Mouse (Mus musculus): ENCODE data around the gene Ppfibp1. TPM values are rescaled to one million over a fixed set of nuclear protein-coding genes. Genes with fewer than 3 reads are reported as not detected.
A peak's percentile ranks its signal among the peaks of the same experiment; 100 is the strongest.

The Ppfibp1 gene
- polyA plus RNA-seq, 1 experiment from 2014 or later = 9.7 TPM

DNA sequence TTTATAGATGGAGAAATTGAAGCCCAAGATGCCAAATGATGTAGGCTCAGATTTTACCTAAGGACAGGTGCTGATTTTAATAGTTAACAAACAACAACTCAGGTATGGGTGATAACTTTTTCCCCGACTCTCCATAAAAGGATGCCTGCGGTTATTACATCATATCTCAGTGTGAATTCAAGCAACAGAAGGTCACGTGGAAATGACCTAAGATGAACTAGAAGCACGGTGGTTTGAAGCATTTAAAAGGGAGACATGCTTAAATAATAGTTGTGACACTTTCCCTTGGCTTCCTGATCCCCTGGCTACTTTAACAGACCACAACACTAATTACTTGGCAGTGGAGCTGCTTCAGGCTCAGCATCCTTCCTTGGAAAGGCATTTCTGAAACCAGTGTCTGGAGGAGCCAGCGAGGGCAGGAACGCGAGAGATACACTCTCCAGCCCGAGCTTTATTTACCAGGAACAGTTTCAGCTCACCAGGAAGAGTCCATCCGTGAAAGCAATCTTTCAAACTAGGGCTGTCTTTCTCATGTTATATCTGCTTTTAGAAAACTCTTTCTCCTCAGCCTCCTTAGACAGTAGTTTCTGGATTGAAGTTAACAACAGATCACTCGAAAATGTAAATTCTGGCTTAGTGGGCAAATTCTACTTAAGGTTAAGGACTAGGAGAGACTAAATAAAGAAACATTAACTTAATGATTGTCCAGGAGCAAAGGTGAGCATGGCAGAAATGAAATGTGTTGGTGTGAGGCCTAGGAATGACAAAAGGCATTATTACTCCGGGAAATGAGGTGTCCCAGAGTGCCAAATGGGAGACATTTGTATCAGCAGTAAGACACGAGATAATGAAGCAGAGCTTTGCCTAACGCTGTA, 6.2 kb upstream of the Ppfibp1 start:
- 51% methylated on average over 13 of the region's 13 CpGs for WGBS (ENCODE audit: insufficient replicate concordance)
- Histone ChIP-seq H3K27ac (replicated peaks) (no peak overlapping the region), H3K9me3 (replicated peaks) (no peaks in the 10 kb centered on the region), H3K27me3 (no peaks in the 10 kb centered on the region), H3K4me1 (replicated peaks) (peaks cover under 1% of the 10 kb centered on the region; the same call in 1 of the 2 replicates), H3K4me2 (no peak overlapping the region), H3K36me3 (replicated peaks) (no peaks in the 10 kb centered on the region), H3K9ac (no peak overlapping the region), H3K4me3 (replicated peaks) (no peak overlapping the region)
- ATAC-seq (ENCODE audit: insufficient read depth) = no peak

DNA sequence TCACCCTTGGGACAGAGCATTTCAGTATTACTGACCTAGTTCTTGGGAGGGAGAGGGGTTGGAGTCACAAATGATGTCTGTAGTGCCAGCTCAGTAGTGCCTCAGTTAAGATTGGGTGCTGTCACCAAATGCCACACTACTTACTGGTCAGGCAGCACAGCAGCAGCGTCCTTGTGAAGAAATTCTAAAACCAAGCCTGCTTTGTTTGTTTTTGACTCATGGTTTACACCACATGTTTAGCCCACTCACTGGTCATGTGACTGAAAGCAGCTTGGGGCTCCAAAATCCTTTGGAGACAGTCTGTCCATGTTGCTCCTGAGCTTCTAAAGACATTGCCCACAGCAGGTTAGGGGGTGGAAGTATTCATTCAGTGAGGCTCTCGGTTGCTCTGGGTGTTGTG, 4.9 kb upstream of the Ppfibp1 start:
- Histone ChIP-seq H3K27ac (replicated peaks) (no peak overlapping the region), H3K4me1 (replicated peaks) (peaks cover 11% of the 10 kb centered on the region), H3K27me3 (no peaks in the 10 kb centered on the region), H3K4me2 (no peak overlapping the region), H3K9ac (no peak overlapping the region), H3K4me3 (replicated peaks) (no peak overlapping the region), H3K9me3 (replicated peaks) (no peaks in the 10 kb centered on the region), H3K36me3 (replicated peaks) (no peaks in the 10 kb centered on the region)
- ATAC-seq (ENCODE audit: insufficient read depth) = no peak
- WGBS (ENCODE audit: insufficient replicate concordance) = 56% methylated on average over 2 of the region's 2 CpGs

DNA sequence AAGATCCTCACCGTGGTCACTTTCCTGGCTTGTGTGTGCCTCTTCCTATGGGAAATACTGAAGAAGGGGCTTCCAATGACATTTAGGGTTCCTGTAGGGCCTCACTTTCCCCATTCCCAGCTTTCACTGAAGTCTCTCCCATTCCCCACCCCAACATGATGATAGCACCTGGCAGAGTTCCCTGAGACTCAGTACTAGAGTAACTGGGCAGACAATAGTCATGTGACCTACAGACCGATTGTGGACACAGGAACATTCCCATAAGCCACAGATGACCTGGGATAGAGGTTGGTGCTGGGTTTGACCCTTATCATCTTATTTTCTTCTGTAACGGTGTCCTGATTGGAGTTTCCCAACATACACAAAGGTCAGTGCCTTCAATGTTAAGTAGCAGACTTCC, 4.1 kb upstream of the Ppfibp1 start:
- no peak overlapping the region for H3K4me2 ChIP-seq
- no peak overlapping the region for H3K9ac ChIP-seq
- H3K36me3 ChIP-seq (replicated peaks) = no peaks in the 10 kb centered on the region
- 60% methylated on average over 3 of the region's 3 CpGs for WGBS (ENCODE audit: insufficient replicate concordance)
- no peak overlapping the region for H3K27ac ChIP-seq (replicated peaks)
- H3K4me3 ChIP-seq (replicated peaks) = no peak overlapping the region
- H3K4me1 ChIP-seq (replicated peaks) = peaks cover 18% of the 10 kb centered on the region
- no peak for ATAC-seq (ENCODE audit: insufficient read depth)
- H3K9me3 ChIP-seq (replicated peaks) = no peaks in the 10 kb centered on the region
- peaks cover 3% of the 10 kb centered on the region; the same call in 1 of the 2 replicates for H3K27me3 ChIP-seq

DNA sequence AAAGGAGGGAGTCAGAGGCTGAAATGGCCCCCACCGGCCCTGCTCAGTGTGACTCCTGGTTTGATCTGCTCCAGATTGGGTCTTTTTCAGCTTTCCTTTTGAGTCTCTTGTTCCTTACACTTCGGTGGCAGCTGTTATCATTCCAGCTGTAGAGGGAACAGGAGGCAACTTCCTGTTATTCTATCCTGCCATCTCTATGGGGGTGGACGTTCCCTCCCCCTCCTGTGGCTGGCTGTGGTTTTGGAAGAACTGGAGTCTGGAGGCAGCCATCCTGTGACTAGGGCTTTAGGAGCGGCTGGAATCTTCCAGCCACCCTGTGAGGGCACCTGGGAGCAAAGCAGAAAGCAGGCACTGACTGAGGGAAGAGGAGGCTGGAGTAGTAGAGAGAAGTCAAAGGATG, 3.4 kb upstream of the Ppfibp1 start:
- ATAC-seq (ENCODE audit: insufficient read depth) = no peak
- Histone ChIP-seq H3K27me3 (peaks cover 6% of the 10 kb centered on the region; the same call in 1 of the 2 replicates), H3K4me1 (replicated peaks) (peaks cover 20% of the 10 kb centered on the region), H3K9ac (no peak overlapping the region), H3K4me2 (no peak overlapping the region), H3K9me3 (replicated peaks) (no peaks in the 10 kb centered on the region), H3K4me3 (replicated peaks) (no peak overlapping the region), H3K36me3 (replicated peaks) (no peaks in the 10 kb centered on the region), H3K27ac (replicated peaks) (no peak overlapping the region)
- WGBS (ENCODE audit: insufficient replicate concordance) = 25% methylated on average over 4 of the region's 4 CpGs

DNA sequence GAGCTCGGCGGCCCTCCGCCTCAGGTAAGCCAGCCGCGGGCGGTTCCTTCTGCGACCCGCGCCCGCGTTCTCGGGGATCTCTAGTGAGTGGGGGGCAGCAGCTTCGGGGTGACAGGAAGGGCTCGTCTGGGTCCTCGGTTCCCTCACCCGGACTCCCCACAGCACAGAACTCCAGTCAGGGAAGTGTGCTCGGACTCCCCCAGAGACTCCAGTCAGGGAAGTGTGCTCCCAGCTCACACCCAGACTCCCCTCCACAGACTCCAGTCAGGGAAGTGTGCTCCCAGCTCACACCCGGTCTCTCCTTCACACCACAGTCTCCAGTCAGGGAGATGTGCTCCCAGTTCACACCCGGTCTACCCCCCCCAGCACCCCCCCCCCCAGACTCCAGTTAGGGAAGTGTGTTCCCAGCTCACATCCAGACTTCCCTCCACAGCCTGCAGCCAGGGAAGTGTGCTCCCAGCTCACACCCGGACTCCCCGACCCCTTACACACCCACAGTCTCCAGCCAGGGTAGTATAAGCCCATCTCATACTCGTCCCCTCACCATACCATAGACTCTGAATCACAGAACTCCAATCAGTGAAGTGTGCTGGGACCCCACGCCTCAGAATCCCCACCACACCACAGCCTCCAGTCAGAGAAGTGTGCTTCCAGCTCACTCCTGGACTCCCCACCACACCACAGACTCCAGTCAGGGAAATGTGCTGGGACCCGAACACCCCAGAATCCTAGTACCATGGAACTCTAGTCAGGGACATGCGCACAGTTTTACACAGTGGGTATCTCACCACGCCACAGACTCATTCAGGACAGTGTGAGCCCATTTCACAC, 588 bp downstream of the Ppfibp1 start:
- ATAC-seq (ENCODE audit: insufficient read depth) = peak; percentile 50
- no peaks in the 10 kb centered on the region for H3K36me3 ChIP-seq (replicated peaks)
- H3K4me2 ChIP-seq = peak overlapping the region; percentile 94
- peak overlapping the region; percentile 68 for H3K27ac ChIP-seq (replicated peaks)
- H3K9ac ChIP-seq = peak overlapping the region; percentile 68
- H3K4me3 ChIP-seq (replicated peaks) = peak overlapping the region; percentile 82
- H3K9me3 ChIP-seq (replicated peaks) = no peaks in the 10 kb centered on the region
- peaks cover 20% of the 10 kb centered on the region for H3K4me1 ChIP-seq (replicated peaks)
- 10% methylated on average over 26 of the region's 26 CpGs for WGBS (ENCODE audit: insufficient replicate concordance)
- peaks cover 6% of the 10 kb centered on the region; the same call in 1 of the 2 replicates for H3K27me3 ChIP-seq

DNA sequence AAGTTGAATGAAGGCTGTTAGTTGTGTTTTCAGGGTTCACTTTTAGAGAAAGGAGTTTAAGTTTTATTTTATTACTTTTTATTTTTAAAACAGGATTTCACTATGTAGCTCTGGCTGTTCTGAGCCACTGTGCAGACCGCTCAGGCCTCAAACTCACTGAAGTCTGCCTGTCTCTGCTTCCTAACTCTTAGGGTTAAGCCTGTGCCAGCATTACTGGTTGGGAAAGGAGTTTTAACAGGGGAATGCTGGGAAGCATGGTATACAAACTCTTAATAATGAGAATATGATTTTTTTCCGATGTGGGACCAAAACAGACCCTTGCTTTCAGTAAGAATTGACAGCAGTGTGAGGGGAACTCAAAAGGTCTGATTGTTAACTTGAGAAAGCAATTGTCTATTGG, 1.9 kb downstream of the Ppfibp1 start:
- WGBS (ENCODE audit: insufficient replicate concordance) = 63% methylated on average over 2 of the region's 2 CpGs

DNA sequence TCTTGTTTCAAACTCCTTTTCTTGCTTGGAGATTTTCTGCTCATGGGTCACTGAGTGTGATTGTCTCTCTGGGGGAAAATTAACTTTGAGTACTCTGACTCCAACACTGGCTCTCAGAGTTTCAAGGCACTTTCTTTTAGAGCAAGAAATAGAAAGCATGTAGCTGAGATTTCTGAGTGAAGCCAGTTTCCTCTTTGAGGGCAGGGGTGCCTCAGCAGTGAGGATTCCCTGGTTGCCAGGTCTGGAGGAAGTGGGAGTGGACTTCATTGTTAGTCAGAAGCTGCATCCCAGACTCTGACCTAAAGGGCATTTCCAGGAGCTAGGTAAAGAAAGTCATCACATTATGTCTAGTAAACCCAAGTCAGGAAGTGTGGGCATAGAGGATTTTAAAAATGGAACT, 2.3 kb downstream of the Ppfibp1 start:
- no peaks in the 10 kb centered on the region for H3K9me3 ChIP-seq (replicated peaks)
- H3K4me1 ChIP-seq (replicated peaks) = peaks cover 20% of the 10 kb centered on the region
- ATAC-seq (ENCODE audit: insufficient read depth) = no peak
- H3K4me3 ChIP-seq (replicated peaks) = no peak overlapping the region
- no peaks in the 10 kb centered on the region for H3K36me3 ChIP-seq (replicated peaks)
- H3K27me3 ChIP-seq = peaks cover 6% of the 10 kb centered on the region; the same call in 1 of the 2 replicates
- H3K4me2 ChIP-seq = peak overlapping the region; percentile 35; the same call in 1 of the 2 replicates
- H3K9ac ChIP-seq = 0 out of 2 replicates have a peak overlapping the region, but pooled peaks have one; percentile 18
- no peak overlapping the region for H3K27ac ChIP-seq (replicated peaks)

More for the DNA sequence above, 1.9 kb downstream of the Ppfibp1 start:
- Histone ChIP-seq H3K4me1 (replicated peaks) (peaks cover 20% of the 10 kb centered on the region), H3K4me3 (replicated peaks) (no peak overlapping the region), H3K36me3 (replicated peaks) (no peaks in the 10 kb centered on the region), H3K4me2 (peak overlapping the region; percentile 35), H3K27ac (replicated peaks) (no peak overlapping the region), H3K9me3 (replicated peaks) (no peaks in the 10 kb centered on the region), H3K9ac (0 out of 2 replicates have a peak overlapping the region, but pooled peaks have one; percentile 18), H3K27me3 (peaks cover 6% of the 10 kb centered on the region; the same call in 1 of the 2 replicates)
- no peak for ATAC-seq (ENCODE audit: insufficient read depth)

DNA sequence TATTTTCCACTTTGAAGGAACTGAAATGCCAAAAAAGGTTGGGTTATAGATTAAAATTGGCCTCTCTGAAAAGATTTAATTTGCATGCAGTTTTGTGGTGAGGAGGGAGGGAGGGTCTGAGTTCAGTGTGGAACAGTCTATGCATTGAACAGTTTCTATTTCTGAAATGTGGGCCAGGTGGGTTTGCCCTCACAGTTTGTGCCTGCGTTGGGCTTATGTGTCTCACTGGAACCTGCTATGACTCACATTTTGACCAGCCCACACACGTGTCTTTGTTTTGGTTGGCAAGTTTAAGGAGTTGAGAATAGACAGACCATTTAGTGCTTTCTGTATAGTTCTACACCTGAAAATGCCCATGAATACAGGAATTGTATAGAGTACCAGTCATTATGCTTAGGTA, 5.6 kb downstream of the Ppfibp1 start:
- no peak overlapping the region for H3K9ac ChIP-seq
- peaks cover 6% of the 10 kb centered on the region; the same call in 1 of the 2 replicates for H3K27me3 ChIP-seq
- H3K27ac ChIP-seq (replicated peaks) = no peak overlapping the region
- H3K4me1 ChIP-seq (replicated peaks) = peaks cover 4% of the 10 kb centered on the region; the same call in 1 of the 2 replicates
- no peaks in the 10 kb centered on the region for H3K9me3 ChIP-seq (replicated peaks)
- WGBS (ENCODE audit: insufficient replicate concordance) = 47% methylated on average over 2 of the region's 2 CpGs
- H3K4me2 ChIP-seq = no peak overlapping the region
- no peak overlapping the region for H3K4me3 ChIP-seq (replicated peaks)
- no peak for ATAC-seq (ENCODE audit: insufficient read depth)
- H3K36me3 ChIP-seq (replicated peaks) = no peaks in the 10 kb centered on the region

DNA sequence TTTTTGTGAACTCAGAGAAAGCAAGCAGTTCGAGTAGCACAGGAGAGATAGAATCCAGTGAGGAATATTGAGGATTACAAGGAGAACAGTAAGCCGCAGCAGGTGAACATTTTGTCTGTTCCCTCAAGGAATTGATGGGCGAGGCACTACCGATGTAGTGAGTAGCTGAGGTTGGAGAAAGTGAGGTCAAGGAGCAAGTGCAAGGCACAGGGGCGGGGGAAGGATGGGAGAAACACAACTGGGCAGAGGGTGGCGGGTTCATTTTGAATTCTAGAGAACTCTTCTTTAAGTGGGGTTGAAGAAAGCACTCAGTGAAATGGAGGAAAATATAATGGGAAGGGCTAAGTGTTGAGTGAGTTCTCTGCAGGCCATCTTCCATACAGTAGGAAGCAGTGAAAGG, 10.4 kb downstream of the Ppfibp1 start:
- H3K9ac ChIP-seq = no peak overlapping the region
- H3K9me3 ChIP-seq (replicated peaks) = no peaks in the 10 kb centered on the region
- no peak for ATAC-seq (ENCODE audit: insufficient read depth)
- no peak overlapping the region for H3K4me2 ChIP-seq
- peaks cover 2% of the 10 kb centered on the region; the same call in 1 of the 2 replicates for H3K4me1 ChIP-seq (replicated peaks)
- no peaks in the 10 kb centered on the region for H3K27me3 ChIP-seq
- no peak overlapping the region for H3K27ac ChIP-seq (replicated peaks)
- no peak overlapping the region for H3K4me3 ChIP-seq (replicated peaks)
- no peaks in the 10 kb centered on the region for H3K36me3 ChIP-seq (replicated peaks)
- whole genome bisulfite sequencing (ENCODE audit: insufficient replicate concordance) = 62% methylated on average over 6 of the region's 6 CpGs

DNA sequence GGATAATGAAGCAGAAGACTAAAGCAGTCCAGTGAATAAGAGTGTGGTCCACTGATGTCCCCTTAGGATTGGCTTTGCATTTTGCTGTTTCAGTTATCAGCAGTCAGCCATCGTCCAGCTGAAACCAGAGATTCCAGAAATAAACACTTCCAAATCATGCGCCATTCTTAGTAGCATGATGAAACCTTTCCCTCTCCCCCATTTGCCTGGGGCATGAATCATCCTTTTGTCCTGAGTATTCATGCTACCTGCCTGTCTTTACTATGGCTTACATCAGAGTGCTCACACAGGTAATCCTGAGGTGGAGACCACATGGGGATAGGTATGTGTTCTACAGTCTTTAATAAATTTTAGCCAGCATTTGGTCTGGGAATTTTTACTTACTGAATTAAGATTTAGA, 11.4 kb downstream of the Ppfibp1 start:
- H3K27me3 ChIP-seq = no peaks in the 10 kb centered on the region
- H3K36me3 ChIP-seq (replicated peaks) = no peaks in the 10 kb centered on the region
- 57% methylated on average over 2 of the region's 2 CpGs for WGBS (ENCODE audit: insufficient replicate concordance)
- no peak overlapping the region for H3K4me2 ChIP-seq
- H3K9ac ChIP-seq = no peak overlapping the region
- no peak overlapping the region for H3K4me3 ChIP-seq (replicated peaks)
- H3K9me3 ChIP-seq (replicated peaks) = no peaks in the 10 kb centered on the region
- peaks cover 5% of the 10 kb centered on the region; the same call in 1 of the 2 replicates for H3K4me1 ChIP-seq (replicated peaks)
- no peak for ATAC-seq (ENCODE audit: insufficient read depth)
- no peak overlapping the region for H3K27ac ChIP-seq (replicated peaks)

DNA sequence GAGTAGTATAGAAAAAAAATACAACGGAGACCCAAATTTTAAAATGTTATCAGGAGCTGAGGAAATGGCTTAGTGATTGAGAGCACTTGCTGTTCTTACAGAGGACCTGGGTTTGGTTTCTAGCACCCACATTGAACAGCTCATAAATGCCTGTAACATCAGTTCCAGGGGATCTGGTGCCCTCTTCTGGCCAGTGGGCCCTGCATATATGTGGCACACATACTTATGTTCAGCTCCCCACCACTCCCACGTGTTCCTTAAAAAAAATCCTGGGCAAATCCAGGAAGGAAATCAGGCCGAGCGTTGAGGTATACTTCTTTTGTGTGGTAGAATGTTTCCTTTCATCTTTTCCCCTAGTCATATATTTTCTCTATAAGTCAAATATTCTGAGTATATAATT, 13.6 kb downstream of the Ppfibp1 start:
- ATAC-seq (ENCODE audit: insufficient read depth) = no peak
- Histone ChIP-seq H3K4me3 (replicated peaks) (no peak overlapping the region), H3K27ac (replicated peaks) (no peak overlapping the region), H3K9ac (no peak overlapping the region), H3K27me3 (no peaks in the 10 kb centered on the region), H3K9me3 (replicated peaks) (no peaks in the 10 kb centered on the region), H3K4me2 (no peak overlapping the region), H3K4me1 (replicated peaks) (peaks cover 14% of the 10 kb centered on the region; the same call in 1 of the 2 replicates), H3K36me3 (replicated peaks) (no peaks in the 10 kb centered on the region)
- 74% methylated on average over 4 of the region's 4 CpGs for WGBS (ENCODE audit: insufficient replicate concordance)
